Mouse (Mus musculus): ENCODE measurements around the gene Lmcd1. TPM values are rescaled to one million over a fixed set of nuclear protein-coding genes. Genes with fewer than 3 reads are reported as not detected.

Lmcd1 gene
- polyA plus RNA-seq (2014; fragmentation: Illumina TruSeq; extraction: RNeasy Lipid Tissue Mini Kit (QIAGEN cat#74804); ENCODE audit: low replicate concordance), result 2.8 TPM

GRCm38 (mm10) chr6:112273501-112274205, at the start of gene Lmcd1:
Gene Lmcd1 (plus strand): TSS chr6:112273758.

Other genes starting within 250 kb of the Lmcd1 start
- not detected for gene Ssu2, start 114.3 kb downstream of the Lmcd1 start, polyA plus RNA-seq (2014; fragmentation: Illumina TruSeq; extraction: RNeasy Lipid Tissue Mini Kit (QIAGEN cat#74804); ENCODE audit: low replicate concordance)
- not detected for gene Cav3, start 185.7 kb downstream of the Lmcd1 start, polyA plus RNA-seq (2014; fragmentation: Illumina TruSeq; extraction: RNeasy Lipid Tissue Mini Kit (QIAGEN cat#74804); ENCODE audit: low replicate concordance)
- 0.19 TPM for gene Oxtr, start 216.2 kb downstream of the Lmcd1 start, polyA plus RNA-seq (2014; fragmentation: Illumina TruSeq; extraction: RNeasy Lipid Tissue Mini Kit (QIAGEN cat#74804); ENCODE audit: low replicate concordance)

All from small intestine, adult 10 weeks (tissue).